Mouse (Mus musculus): Measurements from ENCODE around the gene Fggy. TPM values are rescaled to one million over a fixed set of nuclear protein-coding genes. Genes with fewer than 3 reads are reported as not detected.

The Fggy gene
- 10.6 and 10.9 TPM in 2 replicates for polyA plus RNA-seq (2015; fragmentation: Nextera tagmentation; extraction: Ambion mirVana)

DNA sequence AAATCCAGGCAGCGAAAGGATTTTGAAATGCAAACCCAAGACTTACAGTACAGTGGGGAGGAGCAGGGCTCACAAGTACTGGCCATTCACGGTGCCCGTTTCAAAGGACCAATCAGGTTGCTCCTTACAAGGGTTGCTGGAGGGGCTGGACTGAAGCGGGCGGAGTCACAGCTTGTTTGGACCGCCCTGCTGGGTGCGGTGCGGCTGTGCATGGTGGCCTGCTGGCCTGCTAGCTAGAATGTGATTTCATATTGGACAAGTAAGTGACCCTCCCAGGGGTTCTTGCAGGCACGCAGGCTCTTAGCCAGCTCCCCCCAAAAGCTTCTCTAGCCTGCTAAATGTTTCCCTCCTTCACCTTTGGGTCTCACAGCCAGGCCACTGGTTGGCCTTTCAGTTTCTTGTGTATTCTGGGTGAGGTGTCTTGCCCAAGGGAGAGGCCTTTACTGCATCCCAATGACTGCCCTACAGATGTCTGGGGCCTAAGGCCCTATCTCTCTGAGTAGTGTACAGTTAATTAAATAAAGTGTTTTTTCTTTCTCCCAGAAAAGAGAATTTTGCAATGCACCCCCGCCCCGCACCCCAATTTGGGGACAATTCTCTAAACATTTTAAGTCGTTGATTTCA lies at the start of gene Fggy:
Gene Fggy, plus strand, starts transcription at position 175 of the 624 bp plus-strand sequence.
- Histone ChIP-seq H3K36me3 (no peaks in the 10 kb centered on the region), H3K4me2 (peak within 1 kb of the TSS; percentile 74), H3K4me1 (peaks cover 6% of the 10 kb centered on the region; the same call in 1 of the 2 replicates), H3K27me3 (replicated peaks) (no peaks in the 10 kb centered on the region), H3K9ac (peak within 1 kb of the TSS; percentile 17; the same call in 1 of the 2 replicates), H3K4me3 (replicated peaks) (peak within 1 kb of the TSS; percentile 43), H3K9me3 (no peaks in the 10 kb centered on the region), H3K27ac (peak within 1 kb of the TSS; percentile 93)
- WGBS: 22% methylated on average over 12 of the region's 12 CpGs
- peak; percentile 99 for ATAC-seq (ENCODE audit: insufficient read depth, low FRiP score, low read depth)

DNA sequence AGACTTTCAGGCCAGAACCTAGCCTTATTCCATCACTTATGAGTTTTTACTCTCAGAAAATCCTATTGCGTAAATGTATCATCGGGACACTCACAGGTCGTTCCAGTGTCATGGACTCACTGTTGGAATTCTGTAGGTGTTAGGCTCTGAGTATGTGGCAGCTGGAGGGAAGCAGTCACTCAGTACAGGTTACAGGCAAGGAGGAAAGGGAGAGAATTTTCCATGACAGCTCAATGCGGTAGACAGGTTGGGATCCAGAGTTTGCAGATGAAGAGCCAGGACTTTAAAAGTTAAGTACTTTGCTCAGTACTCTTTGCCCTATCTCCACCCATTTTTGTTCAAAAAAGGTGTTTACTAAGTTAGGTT lies 49.4 kb upstream of the Fggy start:
- H3K4me2 ChIP-seq: no peak overlapping the region
- H3K36me3 ChIP-seq: no peaks in the 10 kb centered on the region
- no peak for ATAC-seq (ENCODE audit: insufficient read depth, low FRiP score, low read depth)
- H3K9me3 ChIP-seq: no peaks in the 10 kb centered on the region
- no peak overlapping the region for H3K9ac ChIP-seq
- H3K4me3 ChIP-seq (replicated peaks): no peak overlapping the region
- H3K4me1 ChIP-seq: peaks cover 8% of the 10 kb centered on the region
- H3K27ac ChIP-seq: peak overlapping the region; percentile 55; the same call in 1 of the 2 replicates
- whole genome bisulfite sequencing: 77% methylated on average over 4 of the region's 4 CpGs
- H3K27me3 ChIP-seq (replicated peaks): no peaks in the 10 kb centered on the region

DNA sequence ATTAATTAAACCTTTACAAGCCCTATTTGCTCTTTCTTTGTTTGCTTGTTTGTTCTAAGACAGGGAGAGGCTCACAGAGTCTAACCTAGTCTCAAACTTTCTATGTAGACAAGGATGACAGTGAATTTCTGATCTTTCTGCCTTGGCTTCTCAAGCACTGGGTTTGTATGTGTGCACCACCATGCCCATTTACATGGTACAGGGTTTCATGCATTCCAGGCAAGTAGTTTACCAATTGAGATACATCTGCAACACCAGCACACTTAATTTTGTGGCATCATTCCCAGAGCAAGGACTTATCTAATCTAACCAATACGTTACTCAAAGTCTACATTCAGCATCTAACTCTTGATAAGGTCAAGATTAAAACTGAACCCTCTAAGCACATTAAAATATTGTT lies 38.9 kb upstream of the Fggy start:
- ATAC-seq (ENCODE audit: insufficient read depth, low FRiP score, low read depth): no peak
- WGBS: 64% methylated on average over 1 of the region's 1 CpGs
- no peaks in the 10 kb centered on the region for H3K4me1 ChIP-seq

DNA sequence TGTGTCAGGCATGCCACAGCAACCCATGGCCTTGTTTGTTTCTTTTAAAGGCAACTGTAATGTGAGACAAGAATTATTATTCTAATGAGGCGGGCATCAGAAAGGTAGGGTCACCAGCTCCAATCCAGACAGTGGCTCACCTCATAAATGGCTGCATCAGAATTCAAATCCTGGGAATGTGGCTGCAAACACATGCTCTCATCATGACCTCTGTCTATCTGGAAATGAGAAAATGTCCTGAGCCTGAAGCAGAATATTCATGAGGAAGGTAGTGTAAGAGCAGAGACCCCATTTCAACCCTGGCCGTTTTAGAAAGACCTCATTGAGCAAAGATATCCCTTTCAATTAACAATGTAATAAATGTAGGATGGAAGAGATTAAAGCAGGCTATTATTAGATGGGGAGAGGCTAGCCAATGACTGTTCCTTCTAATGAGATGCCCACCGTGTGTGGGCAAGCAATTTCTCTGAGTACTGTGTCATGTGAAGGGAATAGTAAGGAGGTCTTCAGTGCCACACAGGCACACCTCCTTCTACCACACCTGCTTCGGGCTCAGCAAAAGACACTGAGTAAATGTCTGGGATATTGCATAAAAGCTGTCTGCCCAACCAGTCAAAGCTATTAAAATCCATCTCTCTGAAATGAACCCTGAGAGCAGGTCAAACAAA lies 37.2 kb upstream of the Fggy start:
- Histone ChIP-seq H3K4me1 (no peaks in the 10 kb centered on the region), H3K9me3 (no peaks in the 10 kb centered on the region), H3K9ac (no peak overlapping the region), H3K4me3 (replicated peaks) (no peak overlapping the region), H3K27ac (no peak overlapping the region), H3K27me3 (replicated peaks) (no peaks in the 10 kb centered on the region), H3K36me3 (no peaks in the 10 kb centered on the region), H3K4me2 (no peak overlapping the region)
- WGBS: 55% methylated on average over 4 of the region's 4 CpGs
- ATAC-seq (ENCODE audit: insufficient read depth, low FRiP score, low read depth): no peak

More for the DNA sequence above, 38.9 kb upstream of the Fggy start:
- Histone ChIP-seq H3K9ac (no peak overlapping the region), H3K4me2 (no peak overlapping the region), H3K27ac (no peak overlapping the region), H3K36me3 (no peaks in the 10 kb centered on the region), H3K4me3 (replicated peaks) (no peak overlapping the region), H3K27me3 (replicated peaks) (no peaks in the 10 kb centered on the region), H3K9me3 (no peaks in the 10 kb centered on the region)

DNA sequence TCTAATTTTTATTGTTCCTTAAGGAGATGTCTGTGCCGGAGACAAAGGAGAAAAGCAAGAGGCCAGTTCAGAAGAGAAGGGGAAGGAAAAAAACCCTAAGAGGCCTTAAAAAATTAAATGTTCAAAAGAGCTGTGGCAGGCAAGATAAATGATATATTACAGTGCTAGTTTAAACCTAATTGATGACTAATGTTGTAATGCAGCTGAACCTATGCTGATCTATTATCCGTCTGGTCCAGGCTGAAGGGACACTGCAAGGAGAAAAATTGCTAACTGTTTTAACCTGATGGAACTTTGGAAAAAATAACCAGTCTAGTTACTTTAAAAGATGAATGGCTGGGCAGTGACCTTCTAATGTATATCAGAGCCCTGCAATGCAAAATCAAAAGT lies 36.7 kb upstream of the Fggy start:
- H3K4me1 ChIP-seq: no peaks in the 10 kb centered on the region
- H3K4me2 ChIP-seq: no peak overlapping the region
- no peak for ATAC-seq (ENCODE audit: insufficient read depth, low FRiP score, low read depth)
- H3K36me3 ChIP-seq: no peaks in the 10 kb centered on the region
- 51% methylated on average over 2 of the region's 2 CpGs for WGBS
- H3K27me3 ChIP-seq (replicated peaks): no peaks in the 10 kb centered on the region
- no peaks in the 10 kb centered on the region for H3K9me3 ChIP-seq
- H3K4me3 ChIP-seq (replicated peaks): no peak overlapping the region
- H3K27ac ChIP-seq: no peak overlapping the region
- no peak overlapping the region for H3K9ac ChIP-seq

DNA sequence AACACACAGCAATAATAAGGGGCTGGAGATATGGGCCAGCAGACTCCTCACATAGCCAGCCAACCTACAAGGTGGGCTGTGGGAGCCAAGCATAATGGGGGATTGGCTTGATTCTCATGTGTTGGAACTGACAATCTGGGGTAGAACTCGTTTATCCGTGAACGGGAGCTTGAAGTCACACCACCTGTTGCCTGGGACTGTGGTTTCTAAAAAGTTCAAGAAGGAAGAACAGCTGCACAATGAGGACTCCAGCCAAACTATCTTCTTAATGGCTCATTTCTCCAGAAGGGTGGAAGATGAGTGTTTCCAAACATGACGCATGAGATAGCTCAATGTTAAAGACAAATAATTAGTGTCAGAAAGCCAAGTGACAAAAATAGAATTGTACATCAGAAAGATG lies 30.7 kb upstream of the Fggy start:
- no peaks in the 10 kb centered on the region for H3K27me3 ChIP-seq (replicated peaks)

DNA sequence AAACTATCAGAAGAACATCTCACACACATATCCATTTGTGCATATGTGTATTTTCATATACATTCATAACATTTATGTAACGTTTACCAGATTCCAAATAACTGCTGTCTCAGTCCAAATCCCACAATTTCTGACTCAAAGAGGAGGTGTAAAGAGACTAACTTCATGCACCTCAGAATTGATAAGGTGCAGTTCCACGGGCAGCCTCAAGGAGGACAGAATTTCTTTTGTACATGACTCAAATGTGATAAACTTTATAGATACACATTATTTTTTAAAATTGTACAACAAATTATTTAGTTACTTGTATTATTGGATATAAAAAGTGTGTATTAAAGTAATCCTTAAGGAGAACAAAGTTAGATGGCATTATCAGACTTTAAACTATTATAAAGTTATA lies 26.6 kb upstream of the Fggy start:
- no peak overlapping the region for H3K4me3 ChIP-seq (replicated peaks)
- no peak overlapping the region for H3K27ac ChIP-seq
- 71% methylated on average over 2 of the region's 2 CpGs for WGBS

More for the DNA sequence above, 30.7 kb upstream of the Fggy start:
- Histone ChIP-seq H3K27ac (no peak overlapping the region), H3K4me1 (no peaks in the 10 kb centered on the region), H3K36me3 (no peaks in the 10 kb centered on the region), H3K9ac (no peak overlapping the region), H3K4me3 (replicated peaks) (no peak overlapping the region), H3K9me3 (no peaks in the 10 kb centered on the region), H3K4me2 (no peak overlapping the region)
- ATAC-seq (ENCODE audit: insufficient read depth, low FRiP score, low read depth): no peak
- whole genome bisulfite sequencing: 73% methylated on average over 4 of the region's 4 CpGs

DNA sequence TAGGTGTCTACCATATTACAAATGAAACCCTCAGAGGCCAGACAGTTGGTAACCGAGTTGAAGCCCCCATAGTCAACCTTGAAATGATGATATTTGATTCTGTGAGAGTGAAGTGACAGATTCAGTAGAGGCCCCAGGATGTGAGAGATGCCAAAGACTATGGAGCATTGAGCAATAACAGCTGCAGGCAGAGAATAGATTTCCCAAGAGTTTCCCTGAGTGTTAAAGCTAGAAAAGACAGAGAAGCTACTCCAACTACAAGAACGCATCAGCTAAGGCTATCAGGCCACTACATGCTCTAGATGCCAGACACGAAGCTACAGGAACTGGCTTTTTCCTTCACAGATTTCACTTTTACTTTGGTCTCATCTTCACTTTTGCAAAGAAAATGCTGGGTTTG lies 23.4 kb upstream of the Fggy start:
- no peak for ATAC-seq (ENCODE audit: insufficient read depth, low FRiP score, low read depth)
- H3K4me1 ChIP-seq: no peaks in the 10 kb centered on the region
- H3K9ac ChIP-seq: no peak overlapping the region
- H3K9me3 ChIP-seq: no peaks in the 10 kb centered on the region
- H3K4me2 ChIP-seq: no peak overlapping the region
- WGBS: 87% methylated on average over 3 of the region's 3 CpGs
- H3K36me3 ChIP-seq: no peaks in the 10 kb centered on the region
- no peaks in the 10 kb centered on the region for H3K27me3 ChIP-seq (replicated peaks)
- H3K27ac ChIP-seq: no peak overlapping the region
- H3K4me3 ChIP-seq (replicated peaks): no peak overlapping the region

More for the DNA sequence above, 26.6 kb upstream of the Fggy start:
- Histone ChIP-seq H3K9ac (no peak overlapping the region), H3K36me3 (no peaks in the 10 kb centered on the region), H3K4me2 (no peak overlapping the region), H3K9me3 (no peaks in the 10 kb centered on the region), H3K4me1 (no peaks in the 10 kb centered on the region), H3K27me3 (replicated peaks) (no peaks in the 10 kb centered on the region)
- ATAC-seq (ENCODE audit: insufficient read depth, low FRiP score, low read depth): no peak

DNA sequence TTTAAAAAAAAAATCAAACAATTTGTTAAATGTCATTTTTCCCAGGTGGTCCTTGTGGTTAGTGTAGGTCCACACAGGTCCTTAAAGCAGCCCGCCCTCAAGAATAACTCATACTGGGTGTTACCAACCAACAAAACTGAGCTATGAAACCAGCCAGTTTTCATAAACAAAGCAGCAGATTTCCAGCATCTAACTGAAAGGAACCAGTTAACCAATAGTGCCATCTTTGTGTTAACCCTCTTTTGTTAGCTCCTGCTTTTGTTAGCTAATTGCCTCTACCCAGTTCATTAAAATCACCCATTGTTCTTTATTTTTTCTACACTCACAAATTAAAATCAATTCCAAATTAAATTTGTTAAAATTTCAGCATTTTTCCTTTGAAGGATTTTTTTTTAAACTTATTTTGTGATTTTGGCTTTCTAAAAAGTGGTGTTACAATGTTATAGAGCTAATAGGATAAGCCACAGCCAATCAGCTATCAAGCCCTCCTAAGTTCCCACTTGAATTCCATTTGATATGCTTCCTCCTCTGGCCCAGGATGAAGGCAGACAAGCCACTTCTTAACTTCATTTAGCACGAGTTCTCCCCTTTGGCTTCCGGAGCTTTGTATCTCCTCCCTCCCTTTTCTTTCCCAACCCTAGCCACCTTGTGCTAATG lies 15.8 kb upstream of the Fggy start:
- H3K27ac ChIP-seq: no peak overlapping the region
- H3K4me3 ChIP-seq (replicated peaks): no peak overlapping the region
- H3K36me3 ChIP-seq: no peaks in the 10 kb centered on the region
- no peaks in the 10 kb centered on the region for H3K9me3 ChIP-seq
- no peak for ATAC-seq (ENCODE audit: insufficient read depth, low FRiP score, low read depth)
- no peak overlapping the region for H3K4me2 ChIP-seq
- WGBS: 87% methylated on average over 3 of the region's 3 CpGs
- H3K9ac ChIP-seq: no peak overlapping the region
- H3K27me3 ChIP-seq (replicated peaks): no peaks in the 10 kb centered on the region
- no peaks in the 10 kb centered on the region for H3K4me1 ChIP-seq

DNA sequence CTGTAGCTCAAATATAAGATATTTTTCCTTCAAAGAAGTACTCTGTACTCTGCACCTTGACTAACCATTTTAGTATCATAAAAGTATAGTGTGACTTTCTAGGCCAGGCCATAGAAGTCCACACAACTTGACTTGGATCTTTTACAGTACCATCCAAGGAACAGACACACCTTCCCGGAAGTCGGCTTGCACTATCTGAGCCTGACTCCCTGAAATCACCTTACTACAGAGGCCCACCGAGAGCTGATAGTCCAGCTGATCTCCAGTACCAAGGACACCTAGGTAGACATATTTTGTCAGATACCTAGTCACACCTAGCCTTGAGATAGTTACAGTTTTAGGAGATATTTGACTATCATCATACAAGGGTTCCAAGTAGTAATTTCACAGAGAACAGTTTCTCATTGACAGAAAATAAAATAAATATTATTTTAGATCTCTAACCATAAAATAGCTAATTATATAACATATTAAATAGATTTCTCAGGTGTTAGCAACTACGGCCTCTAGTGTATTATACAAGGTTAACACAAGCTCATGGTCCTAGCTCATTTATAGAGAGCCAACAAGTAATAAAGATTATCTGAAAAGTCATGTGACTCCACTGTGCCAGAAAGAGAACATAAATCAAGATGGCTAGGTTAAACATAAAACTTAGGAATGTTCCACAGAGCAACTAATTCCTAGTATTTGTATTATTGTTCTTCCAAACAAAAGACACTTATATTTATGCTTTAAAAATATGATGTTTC lies 15.1 kb upstream of the Fggy start:
- H3K4me2 ChIP-seq: no peak overlapping the region
- no peak overlapping the region for H3K9ac ChIP-seq
- no peaks in the 10 kb centered on the region for H3K27me3 ChIP-seq (replicated peaks)
- H3K4me3 ChIP-seq (replicated peaks): no peak overlapping the region
- H3K9me3 ChIP-seq: no peaks in the 10 kb centered on the region
- ATAC-seq (ENCODE audit: insufficient read depth, low FRiP score, low read depth): no peak
- WGBS: 89% methylated on average over 4 of the region's 4 CpGs
- no peak overlapping the region for H3K27ac ChIP-seq
- H3K4me1 ChIP-seq: no peaks in the 10 kb centered on the region
- H3K36me3 ChIP-seq: no peaks in the 10 kb centered on the region

DNA sequence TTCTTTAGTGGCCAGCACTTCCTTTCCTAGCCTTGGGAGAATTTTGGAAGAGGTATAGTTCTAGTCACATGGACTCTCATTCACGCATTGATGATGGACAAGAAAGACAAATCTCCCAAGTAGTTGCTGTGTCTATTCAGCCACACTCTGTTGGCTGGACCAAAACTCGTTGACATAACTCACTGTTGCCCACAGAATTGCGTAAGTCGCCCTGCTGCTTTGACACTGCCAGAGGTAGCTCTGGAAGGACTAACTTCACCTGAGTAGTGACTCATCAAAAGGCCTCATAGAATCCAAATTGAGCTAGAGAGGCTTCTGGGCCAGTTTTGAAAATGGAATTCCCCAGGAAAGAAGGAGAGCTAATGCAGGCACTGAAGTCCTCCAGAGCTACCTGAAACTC lies 13.8 kb upstream of the Fggy start:
- ATAC-seq (ENCODE audit: insufficient read depth, low FRiP score, low read depth): no peak
- H3K27me3 ChIP-seq (replicated peaks): no peaks in the 10 kb centered on the region
- no peaks in the 10 kb centered on the region for H3K36me3 ChIP-seq
- no peak overlapping the region for H3K9ac ChIP-seq
- H3K4me1 ChIP-seq: no peaks in the 10 kb centered on the region
- H3K27ac ChIP-seq: no peak overlapping the region
- H3K4me2 ChIP-seq: no peak overlapping the region
- no peak overlapping the region for H3K4me3 ChIP-seq (replicated peaks)
- WGBS: 82% methylated on average over 4 of the region's 4 CpGs
- H3K9me3 ChIP-seq: no peaks in the 10 kb centered on the region
